Mouse (Mus musculus): Measurements from ENCODE around the gene Nipal3.

DNA sequence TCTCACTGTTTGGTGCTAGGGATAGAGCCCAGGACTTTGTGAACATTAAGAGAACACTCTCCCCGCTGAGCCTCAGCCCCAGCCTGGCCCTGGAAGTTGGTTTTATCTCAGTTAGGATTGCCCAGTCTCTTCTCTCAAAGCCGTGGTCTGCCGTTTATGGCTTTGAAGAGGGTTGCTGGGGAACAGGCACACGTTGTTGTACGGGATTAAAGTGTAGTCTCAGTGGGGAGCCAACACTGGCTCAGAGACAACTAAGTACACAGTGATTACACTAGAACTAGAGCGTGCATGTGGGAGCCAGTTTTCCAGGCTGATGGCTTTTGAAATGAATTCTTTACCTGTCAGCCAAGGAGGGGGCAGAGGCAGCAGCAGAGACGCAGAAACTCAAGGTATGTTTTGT lies 93.0 kb downstream of the Nipal3 start:
- TF ChIP-seq CTCF (IDR thresholded peaks at IDR 0.05; ENCODE audit: borderline replicate concordance, extremely low read depth, insufficient read depth, insufficient read length) (no peak), POLR2A (IDR thresholded peaks at IDR 0.05; ENCODE audit: borderline replicate concordance, extremely low read depth, insufficient read depth, insufficient read length, poor library complexity, severe bottlenecking) (no peak)
